In genomic region chr5:92117823-92118403, GRCm38 (mm10) we compare ENCODE assay signal across 9 mouse cellular contexts. TPM values are rescaled to one million over a fixed set of nuclear protein-coding genes. Genes with fewer than 3 reads are reported as not detected.
DNase-seq lines count a peak whose midpoint lies in the region; ATAC-seq and TF ChIP-seq lines count a peak whose summit lies in the region.
"Had no signal": no experiment of that assay in that cellular context is flagged by ENCODE, and none has a peak within 500 bp of the region (broad histone marks: within the 10 kb centered on the region; RNA-seq: fewer than 3 reads in every experiment).

No protein-coding gene starts in this region.

- no peaks in the 10 kb centered on the region for H3K27me3 ChIP-seq in heart, embryonic 16.5 days (ENCODE audit: control insufficient read depth, insufficient read depth, low read length)
- peaks cover 4% of the 10 kb centered on the region for H3K27me3 ChIP-seq in liver, embryonic 14.5 days (ENCODE audit: control insufficient read depth, insufficient read depth, low read length)
- 0 out of 2 replicates have a peak, but pooled peaks cover 3% of the 10 kb centered on the region for H3K27me3 ChIP-seq in neural tube, embryonic 12.5 days (replicated peaks)
- H3K27me3 ChIP-seq: embryonic facial prominence, embryonic 15.5 days had no signal

- H3K9ac ChIP-seq in heart, embryonic 16.5 days (ENCODE audit: low read length) = no peak overlapping the region
- no peak overlapping the region for H3K9ac ChIP-seq in liver, embryonic 14.5 days (replicated peaks)
- H3K9ac ChIP-seq in neural tube, embryonic 12.5 days = no peak overlapping the region
- H3K9ac ChIP-seq: embryonic facial prominence, embryonic 15.5 days had no signal

- 50% methylated on average over 12 of the region's 12 CpGs for WGBS in heart, embryonic 16.5 days
- 48% methylated on average over 12 of the region's 12 CpGs for WGBS in liver, embryonic 14.5 days (ENCODE audit: insufficient replicate concordance)
- WGBS in neural tube, embryonic 12.5 days = 57% methylated on average over 12 of the region's 12 CpGs

- 0 out of 2 replicates have a peak, but pooled peaks cover 2% of the 10 kb centered on the region for H3K9me3 ChIP-seq in heart, embryonic 16.5 days (replicated peaks; ENCODE audit: control insufficient read depth, low read length)
- H3K9me3 ChIP-seq in liver, embryonic 14.5 days (ENCODE audit: control insufficient read depth, low read length) = no peaks in the 10 kb centered on the region
- H3K9me3 ChIP-seq in neural tube, embryonic 12.5 days = 0 out of 2 replicates have a peak, but pooled peaks cover 4% of the 10 kb centered on the region
- H3K9me3 ChIP-seq: embryonic facial prominence, embryonic 15.5 days had no signal

- peak overlapping the region; percentile 6; the same call in 1 of the 2 replicates for H3K4me2 ChIP-seq in heart, embryonic 16.5 days (ENCODE audit: low read depth, low read length)
- no peak overlapping the region for H3K4me2 ChIP-seq in liver, embryonic 14.5 days (ENCODE audit: low read depth)
- no peak overlapping the region for H3K4me2 ChIP-seq in neural tube, embryonic 12.5 days (replicated peaks)
- H3K4me2 ChIP-seq: embryonic facial prominence, embryonic 15.5 days had no signal

- peak; percentile 87 for TF ChIP-seq CTCF in liver, embryonic 14.5 days (IDR thresholded peaks at IDR 0.05; ENCODE audit: low read depth)

- no peak for TF ChIP-seq EP300 in liver, embryonic 14.5 days (IDR thresholded peaks at IDR 0.05; ENCODE audit: low read depth)

- ATAC-seq in erythroblast, adult 5-6 weeks (replicated peaks; ENCODE audit: low FRiP score, poor library complexity, severe bottlenecking) = peak; percentile 85
- ATAC-seq in heart, embryonic 16.5 days (replicated peaks; ENCODE audit: extremely low read depth, insufficient read depth, low FRiP score) = peak; percentile 49; the same call in 1 of the 2 replicates
- ATAC-seq in liver, embryonic 14.5 days (ENCODE audit: insufficient read depth) = peak; percentile 45
- ATAC-seq in neural tube, embryonic 12.5 days (ENCODE audit: low FRiP score, low read depth) = peak; percentile 83

- no peak overlapping the region for H3K27ac ChIP-seq in heart, embryonic 16.5 days (ENCODE audit: low read length)
- no peak overlapping the region for H3K27ac ChIP-seq in liver, embryonic 14.5 days
- no peak overlapping the region for H3K27ac ChIP-seq in neural tube, embryonic 12.5 days
- H3K27ac ChIP-seq: embryonic facial prominence, embryonic 15.5 days had no signal

- DNase-seq in CD4-positive, CD25-positive, alpha-beta regulatory T cell, adult 2 months (ENCODE audit: low read depth, low spot score) = peak; percentile 87
- peak; percentile 66 for DNase-seq in adrenal gland, postnatal 25 days
- peak; percentile 75 for DNase-seq in kidney, postnatal 10 days
- peak in 2 of 3 experiments; percentile 42 to 44 for DNase-seq in liver, embryonic 14.5 days (ENCODE audit: low read depth in 3 of 3, low spot score in 3 of 3)
- peak; percentile 71 for DNase-seq in thymus, postnatal 0 days (ENCODE audit: low spot score)

- peaks cover 2% of the 10 kb centered on the region; the same call in 1 of the 2 replicates for H3K4me1 ChIP-seq in heart, embryonic 16.5 days (ENCODE audit: control insufficient read depth, insufficient read depth, low read length)
- H3K4me1 ChIP-seq in liver, embryonic 14.5 days (replicated peaks; ENCODE audit: control insufficient read depth in 2 of 2, insufficient read depth in 2 of 2, low read length in 1 of 2) = peaks cover 11 to 15% of the 10 kb centered on the region in 2 experiments
- H3K4me1 ChIP-seq in neural tube, embryonic 12.5 days = peaks cover under 1% of the 10 kb centered on the region

- no peaks in the 10 kb centered on the region for H3K36me3 ChIP-seq in heart, embryonic 16.5 days (ENCODE audit: control insufficient read depth, insufficient read depth)
- no peaks in the 10 kb centered on the region for H3K36me3 ChIP-seq in liver, embryonic 14.5 days (replicated peaks; ENCODE audit: control insufficient read depth, insufficient read depth, low read depth)
- H3K36me3 ChIP-seq in neural tube, embryonic 12.5 days = 0 out of 2 replicates have a peak, but pooled peaks cover 6% of the 10 kb centered on the region
- H3K36me3 ChIP-seq: embryonic facial prominence, embryonic 15.5 days had no signal

- H3K4me3 ChIP-seq in heart, embryonic 16.5 days (ENCODE audit: low read length) = no peak overlapping the region
- no peak overlapping the region for H3K4me3 ChIP-seq in liver, embryonic 14.5 days (ENCODE audit: insufficient read depth in 1 of 2, low read depth in 2 of 2, low read length in 2 of 2)
- no peak overlapping the region for H3K4me3 ChIP-seq in neural tube, embryonic 12.5 days
- H3K4me3 ChIP-seq: embryonic facial prominence, embryonic 15.5 days had no signal

RNA-seq across cellular contexts. Expression of gene Uso1, which starts 19.8 kb away (rescaled TPM):
- total RNA-seq in adrenal gland, postnatal 25 days (2021) = 82.9 and 84.1 TPM in 2 replicates
- total RNA-seq in erythroblast, adult 5-6 weeks (2015; ENCODE audit: low replicate concordance) = 19.8 and 29.9 TPM in 2 replicates
- 20.4 and 34.8 TPM in 2 replicates for total RNA-seq in erythroblast, adult 5-6 weeks (2017; ENCODE audit: low replicate concordance)
- 28.4 and 31.0 TPM in 2 replicates for polyA plus RNA-seq in heart, embryonic 16.5 days (2015; fragmentation: Nextera tagmentation; extraction: Ambion mirVana)
- 11.1 and 18.6 TPM in 2 replicates for polyA plus RNA-seq in liver, embryonic 14.5 days (2012; rRNA removed)
- 14.3 and 14.7 TPM in 2 replicates for polyA plus RNA-seq in liver, embryonic 14.5 days (2014; fragmentation: Nextera tagmentation; extraction: Ambion mirVana)
- 52.3 and 53.1 TPM in 2 replicates for polyA plus RNA-seq in neural tube, embryonic 12.5 days (2016; fragmentation: Nextera tagmentation; extraction: Ambion mirVana)
- polyA plus RNA-seq in thymus, postnatal 0 days (2015; fragmentation: Nextera tagmentation; extraction: Ambion mirVana) = 32.6 and 43.5 TPM in 2 replicates

RNA-seq across cellular contexts. Expression of gene G3bp2, which starts 34.4 kb away (rescaled TPM):
- 133 and 158 TPM in 2 replicates for total RNA-seq in adrenal gland, postnatal 25 days (2021)
- total RNA-seq in erythroblast, adult 5-6 weeks (2015; ENCODE audit: low replicate concordance) = 33.2 and 33.8 TPM in 2 replicates
- total RNA-seq in erythroblast, adult 5-6 weeks (2017; ENCODE audit: low replicate concordance) = 35.0 and 43.8 TPM in 2 replicates
- 122 and 125 TPM in 2 replicates for polyA plus RNA-seq in heart, embryonic 16.5 days (2015; fragmentation: Nextera tagmentation; extraction: Ambion mirVana)
- 12.5 and 19.0 TPM in 2 replicates for polyA plus RNA-seq in liver, embryonic 14.5 days (2012; rRNA removed)
- 54.3 and 56.0 TPM in 2 replicates for polyA plus RNA-seq in liver, embryonic 14.5 days (2014; fragmentation: Nextera tagmentation; extraction: Ambion mirVana)
- 327 and 357 TPM in 2 replicates for polyA plus RNA-seq in neural tube, embryonic 12.5 days (2016; fragmentation: Nextera tagmentation; extraction: Ambion mirVana)
- 239 and 240 TPM in 2 replicates for polyA plus RNA-seq in thymus, postnatal 0 days (2015; fragmentation: Nextera tagmentation; extraction: Ambion mirVana)
